Mouse (Mus musculus) retina, postnatal 7 days (tissue): Measurements from ENCODE around the gene Dbp.
"Not testable (repeated sequence)": the region's sequence is repeated elsewhere in the genome, so short reads cannot be mapped to it uniquely, and the experiment has no call there.

Source experiments
- DNase-seq: peaks from one replicate; pipeline ENCODE4 v3.0.0-alpha.2; 2012; ENCODE audit warnings: low read depth, low spot score

Gene Dbp

DNA sequence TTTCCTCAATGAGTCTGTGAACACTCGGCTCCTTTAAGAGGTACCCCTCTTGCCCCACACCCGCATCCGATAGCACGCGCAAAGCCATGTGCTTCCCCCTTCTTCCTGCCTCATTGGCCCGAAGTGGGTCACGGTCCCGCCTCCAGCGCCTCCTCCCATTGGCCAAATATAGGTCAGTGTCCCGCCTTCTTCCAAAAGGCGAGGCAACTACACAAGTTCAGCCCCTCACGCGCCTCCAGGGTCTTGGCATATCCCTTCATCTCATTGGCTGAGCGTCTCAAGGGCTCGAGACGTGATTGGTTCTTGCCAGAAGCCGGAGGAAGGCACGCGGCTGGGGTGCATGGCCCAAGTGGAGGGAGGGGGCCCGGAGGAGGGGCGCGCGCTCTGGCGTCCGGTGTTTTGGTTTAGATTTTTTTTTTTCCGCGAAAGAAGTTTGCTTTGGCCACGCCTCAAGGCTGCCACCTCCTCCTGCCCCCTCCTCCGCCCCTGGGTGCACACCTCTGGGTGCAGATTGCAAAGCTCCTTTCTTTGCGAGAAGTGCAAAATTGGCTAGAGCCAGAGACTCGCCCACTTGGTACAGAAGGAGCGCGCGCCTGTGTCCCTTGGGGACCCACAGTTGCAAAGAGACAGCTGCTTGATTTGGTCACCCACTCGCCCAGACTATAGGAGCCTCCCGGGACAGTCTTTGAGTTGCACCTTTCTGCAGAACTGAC lies at the start of gene Dbp:
Dbp (plus strand) TSS at position 359 of the 713 bp plus-strand sequence.
- DNase-seq = peak; percentile 96

DNA sequence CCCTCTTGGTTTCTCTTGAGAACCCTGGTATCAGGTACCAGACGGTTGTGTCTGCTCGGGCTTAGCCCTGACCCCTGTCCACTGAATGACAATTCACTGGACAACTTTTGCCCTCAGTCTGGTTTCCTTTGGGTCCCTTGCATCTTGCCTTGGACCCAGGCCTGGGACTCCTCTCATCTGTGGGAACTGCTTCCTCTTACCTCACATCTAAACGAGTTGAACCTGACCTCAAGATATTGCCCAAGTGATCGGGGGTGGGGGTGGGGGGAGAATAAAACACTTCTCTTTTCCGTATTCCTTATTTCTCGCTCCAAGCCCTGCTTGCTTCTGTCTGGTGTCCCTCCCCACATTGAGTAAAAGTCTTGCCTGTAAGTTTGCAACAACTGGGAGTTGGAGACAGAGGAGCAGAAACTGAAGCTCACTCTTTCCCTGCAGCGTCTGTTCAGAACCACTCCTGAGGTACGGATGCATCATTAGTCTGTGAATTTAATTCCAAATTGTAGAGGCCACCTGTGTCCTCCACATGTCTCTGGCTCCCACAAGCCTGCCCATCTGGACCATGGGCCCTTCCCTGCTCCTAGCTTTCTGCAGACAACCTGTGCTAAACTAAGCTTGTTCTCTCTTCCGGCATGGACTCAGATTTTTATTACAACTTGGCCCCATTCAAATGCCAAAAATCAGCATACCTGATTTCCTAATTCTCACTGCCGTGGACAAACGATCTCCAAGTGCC lies 44.0 kb upstream of the Dbp start:
- DNase-seq = no peak

DNA sequence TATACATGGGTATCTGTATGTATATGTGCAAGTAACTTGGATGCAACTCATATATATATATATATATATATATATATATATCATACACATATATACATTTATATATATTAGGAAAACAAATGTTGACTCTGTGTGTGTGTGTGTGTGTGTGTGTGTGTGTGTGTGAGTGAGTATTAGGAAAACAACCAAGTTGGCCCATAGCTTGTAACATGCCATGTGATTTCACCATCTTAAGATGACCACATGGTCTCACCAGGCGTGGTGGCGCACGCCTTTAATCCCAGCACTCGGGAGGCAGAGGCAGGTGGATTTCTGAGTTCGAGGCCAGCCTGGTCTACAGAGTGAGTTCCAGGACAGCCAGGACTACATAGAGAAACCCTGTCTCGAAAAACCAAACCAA lies 43.2 kb upstream of the Dbp start:
- DNase-seq = not testable (repeated sequence)

DNA sequence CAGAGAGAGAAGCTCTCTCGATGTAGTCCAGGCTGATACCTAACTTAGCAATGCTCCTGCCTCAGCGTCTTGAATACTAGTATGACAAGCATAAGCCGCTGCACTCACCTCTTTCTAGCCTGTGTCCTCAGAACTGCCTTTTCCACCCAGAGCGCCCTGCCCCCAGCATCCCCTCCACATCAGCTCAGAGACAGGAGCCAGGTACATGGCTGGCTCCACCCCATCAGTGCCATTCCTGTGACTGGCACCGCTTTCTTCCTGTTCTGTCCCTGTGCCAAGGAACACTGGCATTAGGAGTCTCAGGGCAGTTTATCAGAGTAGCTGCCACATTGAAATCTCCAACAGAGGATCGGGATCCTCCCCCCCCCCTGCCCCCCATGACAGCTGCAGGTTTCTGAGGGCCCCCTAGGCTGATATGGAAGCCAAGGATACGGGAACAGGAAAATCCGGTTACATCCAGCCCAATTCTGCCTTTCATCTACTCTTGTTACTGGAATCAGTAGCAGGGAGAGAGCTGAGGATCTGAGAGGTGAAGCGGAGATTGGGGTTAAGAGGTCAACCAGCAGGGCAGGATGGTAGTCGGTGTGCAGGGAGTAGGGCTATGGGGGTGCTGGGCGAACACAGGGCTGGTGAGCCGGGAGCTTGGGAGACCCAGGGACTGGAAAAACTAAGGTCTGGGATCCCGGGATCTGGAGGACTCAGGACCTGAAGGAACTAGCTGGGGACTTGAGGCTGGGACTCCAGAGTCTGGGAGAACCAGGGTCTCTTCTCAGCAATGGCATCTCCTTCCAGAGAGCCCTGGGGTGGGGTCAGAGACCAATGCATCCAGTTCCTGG lies 39.4 kb upstream of the Dbp start:
- no peak for DNase-seq

DNA sequence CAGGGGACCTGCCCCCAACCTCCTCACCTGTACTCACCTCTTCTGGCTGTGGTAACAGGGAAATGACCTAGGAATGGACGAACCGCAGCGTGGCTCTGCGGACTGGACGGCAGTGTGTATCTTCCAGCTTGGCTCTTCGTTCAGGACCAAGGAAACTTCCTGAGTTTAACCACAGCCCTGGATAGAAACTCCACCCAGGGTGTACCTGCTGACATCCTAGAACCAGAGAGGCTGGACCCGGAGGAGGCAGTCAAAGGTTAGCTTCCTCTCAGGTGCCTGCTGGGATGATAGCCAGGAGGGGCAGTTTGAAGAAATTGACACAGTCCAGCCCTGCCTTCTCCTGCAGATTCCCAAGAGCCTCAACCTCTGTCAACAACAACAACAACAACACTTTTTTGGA lies 38.7 kb upstream of the Dbp start, which contains the start of gene Fut2:
Fut2 (minus strand) TSS at position 234 of the 400 bp plus-strand sequence.
- no peak for DNase-seq

DNA sequence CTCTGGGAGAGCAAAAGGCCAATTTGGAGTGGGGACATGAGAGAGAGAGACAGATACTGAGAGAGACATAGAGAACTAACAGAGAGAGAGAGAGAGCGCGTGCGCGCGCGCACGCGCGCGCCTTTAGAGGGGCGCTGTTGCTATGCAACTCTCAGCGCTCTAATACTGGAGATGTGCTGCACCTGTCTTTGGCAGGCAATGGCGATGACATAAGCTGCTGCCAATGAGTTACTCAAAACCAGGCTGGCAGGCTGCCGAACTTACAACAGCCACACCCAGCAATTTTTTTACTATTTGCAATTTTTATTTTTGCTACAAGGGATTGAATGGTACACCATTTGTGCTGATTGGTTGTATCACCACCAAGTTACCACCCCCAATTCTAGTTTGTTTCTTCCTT lies 37.1 kb upstream of the Dbp start:
- no peak for DNase-seq

DNA sequence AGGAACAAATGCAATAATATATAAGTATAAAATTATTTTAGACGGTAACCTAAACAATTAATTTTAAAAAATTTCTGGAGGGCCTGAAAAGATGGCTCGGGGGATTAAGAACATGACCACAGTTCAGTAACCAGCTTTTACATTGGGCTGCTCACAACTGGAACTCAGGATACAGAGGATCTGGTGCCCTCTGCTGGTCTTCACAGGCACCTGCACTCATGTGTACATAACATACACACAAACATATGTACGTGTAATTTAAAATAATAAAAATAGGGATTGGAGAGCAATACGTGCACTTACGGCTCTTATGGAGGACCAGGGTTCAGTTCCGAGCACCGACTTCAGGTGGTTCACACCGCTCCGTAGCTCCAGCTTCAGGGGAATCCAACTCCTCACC lies 36.0 kb upstream of the Dbp start:
- no peak for DNase-seq

DNA sequence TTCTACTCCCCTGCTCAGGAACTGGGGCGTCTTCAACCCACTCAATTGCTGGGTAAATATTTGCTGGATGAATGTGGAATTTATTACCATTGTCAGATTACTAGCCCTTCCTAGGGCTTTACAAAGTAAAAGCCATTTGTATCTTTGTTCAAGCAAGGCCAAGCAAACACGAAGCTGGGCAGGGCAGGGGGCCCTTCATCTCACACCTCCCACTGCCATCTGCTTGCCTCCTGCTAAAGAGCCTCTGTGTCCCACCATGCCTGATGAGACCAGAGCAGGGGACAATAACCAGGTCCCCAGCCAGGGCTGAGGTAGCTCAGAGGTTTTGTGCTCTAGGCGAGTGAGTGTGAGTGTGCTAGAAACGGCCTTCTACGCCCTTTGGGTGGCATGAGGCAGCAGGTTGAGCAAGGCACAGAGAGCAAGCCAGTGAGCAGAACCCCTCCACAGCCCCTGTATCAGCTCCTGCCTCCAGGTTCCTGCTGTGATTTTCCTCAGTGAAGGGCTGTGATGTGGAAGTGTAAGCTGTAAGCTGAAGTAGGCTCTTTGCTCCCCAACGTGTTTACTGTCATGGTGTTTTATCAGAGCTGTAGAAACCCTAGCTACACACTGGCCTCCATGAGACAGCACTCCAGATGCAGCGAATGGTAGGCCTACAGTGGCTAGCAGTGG lies 27.1 kb upstream of the Dbp start:
- DNase-seq = no peak

DNA sequence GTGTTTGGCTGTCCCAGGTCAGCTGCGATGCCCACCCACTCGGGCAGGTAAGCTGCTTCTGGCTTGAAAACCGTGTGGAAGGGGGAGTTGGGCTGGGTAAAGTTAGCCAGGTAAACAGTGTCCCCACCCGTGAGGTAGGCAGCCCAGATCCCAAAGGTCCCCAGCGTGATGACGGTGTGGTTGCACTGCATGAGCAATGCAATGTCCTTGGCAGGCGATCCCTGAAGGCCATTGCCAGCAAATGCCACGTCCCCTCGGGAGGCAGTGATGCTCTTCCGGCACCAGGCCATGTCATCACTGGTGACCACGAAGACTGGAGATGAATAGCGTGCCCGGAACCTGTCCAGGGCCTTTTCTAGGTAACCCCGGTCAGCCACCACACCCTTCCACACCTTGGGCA lies 26.4 kb upstream of the Dbp start:
- no peak for DNase-seq

DNA sequence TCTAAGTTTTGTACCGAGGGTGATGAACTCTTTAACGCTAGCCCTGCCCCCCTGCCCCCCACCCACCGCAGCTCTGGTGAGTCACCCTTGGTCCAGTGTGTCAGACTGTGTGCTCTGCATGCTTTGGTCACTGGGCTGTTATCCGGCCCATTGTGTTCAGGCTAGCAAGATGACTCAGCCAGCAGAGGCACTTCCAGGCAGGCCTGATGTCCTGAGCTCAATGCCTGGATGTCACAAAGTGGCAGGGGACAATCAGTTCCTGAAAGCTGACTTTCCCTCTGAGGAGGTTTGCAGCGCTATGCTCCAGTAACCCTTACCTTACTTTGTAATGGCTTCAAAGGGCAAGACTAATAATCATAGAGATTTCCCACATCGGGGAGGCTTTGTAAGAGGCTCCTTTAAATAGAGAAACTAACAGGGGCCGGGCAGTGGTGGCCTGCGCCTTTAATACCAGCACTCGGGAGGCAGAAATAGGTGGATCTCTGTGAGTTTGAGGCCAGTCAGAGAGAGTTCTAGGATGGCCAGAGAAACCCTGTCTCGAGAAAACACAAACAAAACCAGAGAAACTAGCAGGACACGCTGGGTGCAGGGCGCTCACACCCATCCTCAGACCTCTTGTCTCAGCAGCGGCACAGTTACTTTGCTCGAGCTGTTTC lies 24.8 kb upstream of the Dbp start:
- no peak for DNase-seq

DNA sequence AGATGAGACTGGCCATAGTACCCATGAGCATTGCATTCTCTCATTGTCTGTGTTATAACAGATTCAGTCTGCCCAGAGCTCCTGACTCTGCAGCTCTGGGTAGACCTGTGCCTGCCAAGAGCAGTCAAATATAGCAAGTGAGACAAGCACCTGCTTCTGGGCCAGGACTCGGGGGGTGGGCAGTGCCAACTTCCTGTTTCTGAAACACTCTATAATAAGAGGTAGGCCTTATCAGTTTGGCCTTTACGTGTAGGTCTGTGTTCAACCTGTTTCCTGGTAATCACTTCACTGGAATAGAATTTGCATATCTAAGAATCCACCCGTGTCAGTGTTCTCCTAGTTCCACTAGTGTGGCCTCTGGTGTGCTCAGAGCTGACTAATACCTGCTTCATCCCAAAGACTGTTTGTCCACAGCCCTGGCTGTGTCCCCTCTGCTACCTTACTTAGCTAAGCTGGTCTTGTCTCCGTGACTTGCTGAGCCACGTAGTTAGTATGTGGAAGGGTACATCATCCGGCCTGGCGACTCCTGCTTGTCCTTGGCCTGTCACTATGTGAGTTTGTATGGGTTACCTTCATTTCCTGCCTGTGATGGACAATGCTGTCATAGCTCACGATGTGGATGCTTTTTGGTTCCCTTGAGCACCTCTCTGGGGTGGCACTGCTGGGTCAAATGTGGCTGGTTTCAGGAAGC lies 23.7 kb upstream of the Dbp start:
- DNase-seq = no peak

DNA sequence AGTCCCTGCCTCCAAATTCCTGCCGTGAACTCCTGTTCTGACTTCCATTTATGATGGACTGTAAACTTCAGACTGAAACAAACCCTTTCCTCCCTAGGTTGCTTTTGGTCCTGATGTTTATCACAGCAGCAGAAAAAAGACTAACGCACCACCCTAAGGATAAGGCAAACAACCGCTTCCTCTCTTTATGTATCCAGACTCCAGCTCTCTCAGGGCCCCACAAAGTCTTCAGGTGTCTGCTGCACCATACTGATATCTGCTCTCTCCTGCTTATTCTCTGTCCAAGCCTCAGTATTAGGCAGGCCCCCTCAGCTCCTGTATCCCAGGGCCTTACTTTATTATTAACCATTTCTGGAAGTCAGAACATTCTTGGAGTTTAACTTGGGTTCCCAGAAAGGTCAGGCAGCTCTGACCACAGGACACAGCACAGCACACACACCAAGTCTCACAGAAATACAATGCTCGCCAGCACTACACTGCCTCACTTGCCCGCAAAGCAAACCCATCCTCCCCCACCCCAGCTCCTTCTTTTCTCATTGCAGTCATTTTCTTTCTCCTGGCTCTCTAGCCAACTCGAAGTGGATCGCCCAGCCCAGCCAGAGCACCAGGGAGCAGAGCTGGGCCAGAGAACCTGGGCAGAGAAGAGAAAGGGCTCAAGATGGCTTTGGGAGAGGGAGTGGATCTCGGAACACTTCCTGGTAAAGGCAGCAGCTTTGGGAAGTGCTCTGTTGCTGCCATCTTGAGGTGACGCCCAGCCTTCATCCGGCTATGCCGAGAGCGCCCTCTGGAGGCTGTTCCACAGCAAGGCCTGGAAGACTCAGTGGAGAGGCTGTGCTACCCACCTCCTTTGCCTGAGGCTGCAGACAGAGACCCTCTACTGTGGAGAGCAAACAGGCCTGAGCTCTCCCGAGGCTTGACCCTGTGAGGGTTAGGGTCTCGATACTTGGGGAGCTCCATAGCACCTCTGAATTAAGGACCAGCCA lies 22.5 kb upstream of the Dbp start:
- DNase-seq = peak; percentile 83

DNA sequence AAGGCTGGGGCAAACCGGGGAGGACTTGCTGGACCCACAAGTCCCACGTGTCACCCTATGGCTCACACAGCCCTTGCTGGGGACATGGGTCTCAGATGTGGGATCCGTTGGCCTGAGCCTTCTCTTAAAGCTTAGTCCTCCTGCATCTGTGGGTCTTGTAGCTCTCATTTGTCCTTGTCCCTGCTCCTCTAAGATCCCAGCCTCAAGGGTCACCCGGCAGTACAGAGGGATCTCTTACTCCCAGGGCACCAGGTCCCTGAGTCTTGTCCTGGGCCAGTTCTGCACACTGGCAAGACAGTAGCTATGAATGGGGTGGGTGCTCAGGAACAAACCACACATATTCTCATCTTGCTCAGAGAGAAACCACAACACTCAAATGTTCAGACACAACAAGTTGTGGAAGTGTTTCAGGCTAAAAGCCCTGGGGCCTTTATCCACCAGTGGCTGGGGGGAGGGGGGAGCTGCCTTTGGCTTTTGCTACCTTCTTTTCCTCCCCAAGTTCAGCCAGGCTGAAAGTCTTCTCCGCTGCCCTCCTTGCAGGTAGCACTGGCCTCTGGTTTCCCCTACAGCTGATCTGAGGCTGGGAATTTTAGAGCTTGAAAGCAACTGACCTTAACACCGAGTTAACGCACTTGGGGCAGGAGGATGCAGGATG lies 21.4 kb upstream of the Dbp start, which contains the start of gene Ntn5:
Ntn5 (plus strand) TSS at position 627 of the 655 bp plus-strand sequence.
- no peak for DNase-seq

DNA sequence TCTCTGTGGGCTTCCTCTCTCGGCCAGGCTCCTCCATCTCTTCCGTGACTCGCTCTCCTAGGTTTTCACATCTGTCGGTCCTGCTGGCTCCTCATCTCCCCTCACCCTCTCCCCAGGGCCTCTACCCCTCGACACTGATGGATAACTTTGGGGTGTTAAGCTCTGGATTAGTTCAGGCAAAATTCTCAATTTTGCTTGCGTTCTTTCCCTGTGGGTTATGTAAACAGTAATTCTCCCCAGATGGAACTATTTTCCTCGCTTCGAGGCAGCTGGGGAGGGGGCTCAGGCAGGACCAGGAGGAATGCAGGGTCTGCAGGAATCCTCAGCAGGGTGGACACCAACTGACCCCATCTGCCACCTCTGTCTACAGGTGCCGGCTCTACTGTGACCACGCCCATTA lies 19.1 kb upstream of the Dbp start:
- no peak for DNase-seq

DNA sequence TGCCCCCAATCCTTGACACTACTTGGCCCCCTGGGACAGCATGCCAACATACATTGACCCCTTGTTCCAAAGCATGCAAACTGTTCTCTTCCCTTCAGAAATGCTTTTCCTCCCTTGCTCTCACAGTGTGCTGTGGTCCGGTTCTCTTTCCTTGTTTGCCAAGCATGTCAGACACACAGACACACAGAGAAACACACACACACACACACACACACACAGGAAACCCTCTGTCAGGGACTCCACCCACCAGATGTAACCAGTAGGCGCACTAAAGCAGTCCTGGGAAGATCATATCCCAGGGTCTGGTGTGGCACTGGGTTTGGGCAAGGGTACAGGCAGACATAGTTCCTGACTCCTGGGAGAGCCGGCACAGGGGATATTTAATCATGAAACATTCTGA lies 18.0 kb upstream of the Dbp start:
- no peak for DNase-seq

DNA sequence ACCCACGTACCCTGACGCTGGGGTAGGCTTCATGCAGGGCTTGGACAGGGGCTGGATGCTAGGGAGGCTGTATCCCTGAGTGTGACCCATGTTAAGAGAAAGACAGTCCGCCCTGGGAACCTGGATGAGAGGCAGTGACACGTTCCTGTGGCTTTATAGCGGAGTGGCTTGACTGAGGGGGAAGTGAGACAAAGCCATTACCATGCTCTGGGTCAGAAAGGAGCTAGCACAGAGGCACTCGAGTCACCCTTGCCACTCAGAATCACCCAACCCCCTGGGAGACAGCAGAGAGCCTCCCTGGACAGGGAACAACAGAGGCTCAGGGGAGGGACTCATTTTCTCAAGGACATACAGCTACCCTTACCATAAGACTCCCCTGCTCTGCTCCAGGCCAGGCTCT lies 15.8 kb upstream of the Dbp start:
- no peak for DNase-seq

DNA sequence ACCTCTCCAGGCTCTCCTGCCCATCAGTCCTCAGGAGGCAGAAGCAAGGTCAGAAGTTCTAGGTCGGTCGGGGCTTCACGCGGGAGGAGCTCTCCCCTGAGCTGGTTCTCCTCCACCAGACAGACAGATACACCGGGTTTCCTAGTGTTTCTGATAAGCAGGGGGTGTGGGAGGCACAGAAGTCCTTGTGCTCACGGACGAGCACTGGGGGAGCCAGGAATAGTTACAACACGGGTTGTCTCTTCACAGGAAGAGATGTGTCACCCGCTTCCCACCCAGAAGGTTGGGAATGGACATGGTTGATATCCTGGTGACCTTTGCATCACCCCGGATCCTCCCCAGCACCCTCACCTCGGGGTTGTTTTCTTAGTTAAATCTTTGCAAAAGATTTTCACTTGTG lies 15.1 kb upstream of the Dbp start:
- no peak for DNase-seq

DNA sequence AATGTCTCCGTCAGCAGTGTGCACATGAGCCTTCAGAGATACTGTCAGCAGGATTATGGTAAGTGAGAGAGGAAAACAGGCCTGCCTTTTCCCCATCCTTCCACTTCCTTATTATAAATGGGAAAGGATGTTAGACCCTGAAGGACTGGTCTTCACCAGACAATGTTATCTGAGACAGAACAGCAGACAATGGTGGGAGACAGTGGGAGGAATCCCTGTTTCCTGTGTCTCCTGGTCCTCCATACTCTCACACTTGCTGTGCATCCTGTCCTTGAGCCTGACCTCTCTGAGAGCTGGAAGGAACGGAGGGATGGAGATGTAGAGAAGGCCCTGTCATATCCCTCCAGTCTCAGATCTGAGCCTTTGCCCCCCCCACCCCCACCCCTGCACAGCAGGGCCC lies 12.5 kb upstream of the Dbp start:
- no peak for DNase-seq
